Mouse (Mus musculus): Measurements from ENCODE around the gene Tmprss13. TPM values are rescaled to one million over a fixed set of nuclear protein-coding genes. Genes with fewer than 3 reads are reported as not detected.

Gene Tmprss13
- polyA plus RNA-seq, 1 experiment, result 1.2 TPM

DNA sequence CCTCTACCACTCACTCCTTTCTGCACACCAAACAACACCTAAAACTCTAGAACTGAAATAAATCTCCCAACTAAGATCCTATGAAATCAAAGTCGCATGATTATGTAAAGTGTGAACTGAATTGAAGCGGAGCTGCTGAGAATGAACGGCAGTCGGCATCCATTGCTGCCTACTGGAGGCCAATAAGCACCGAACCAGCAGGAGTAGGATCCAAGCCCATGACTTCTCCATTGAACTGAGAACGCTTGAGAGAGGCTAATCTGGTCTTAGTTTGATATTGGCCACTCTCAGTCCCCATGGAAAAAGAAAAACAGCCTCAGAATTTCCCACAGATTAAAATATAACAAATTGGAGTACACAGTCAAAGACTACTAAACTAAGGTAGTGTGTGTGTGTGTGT, 65.0 kb downstream of the Tmprss13 start:
- TF ChIP-seq CTCF (IDR thresholded peaks at IDR 0.05; ENCODE audit: borderline replicate concordance, control insufficient read depth, extremely low read depth, insufficient read depth, low read length, poor library complexity) (no peak), POLR2A (IDR thresholded peaks at IDR 0.05; ENCODE audit: control insufficient read depth, extremely low read depth, insufficient read depth, low read length, poor library complexity) (no peak)
- no peak for DNase-seq
- Histone ChIP-seq H3K36me3 (ENCODE audit: control insufficient read depth, insufficient read depth, low read length) (no peaks in the 10 kb centered on the region), H3K27me3 (ENCODE audit: control insufficient read depth, insufficient read depth, low read length) (no peaks in the 10 kb centered on the region), H3K4me1 (replicated peaks; ENCODE audit: control insufficient read depth, insufficient read depth, low read length) (no peaks in the 10 kb centered on the region), H3K27ac (ENCODE audit: control insufficient read depth, insufficient read depth, low read length) (no peak overlapping the region), H3K4me3 (ENCODE audit: control insufficient read depth, insufficient read depth, low read length) (no peak overlapping the region)
- 94% methylated on average over 6 of the region's 6 CpGs for WGBS

DNA sequence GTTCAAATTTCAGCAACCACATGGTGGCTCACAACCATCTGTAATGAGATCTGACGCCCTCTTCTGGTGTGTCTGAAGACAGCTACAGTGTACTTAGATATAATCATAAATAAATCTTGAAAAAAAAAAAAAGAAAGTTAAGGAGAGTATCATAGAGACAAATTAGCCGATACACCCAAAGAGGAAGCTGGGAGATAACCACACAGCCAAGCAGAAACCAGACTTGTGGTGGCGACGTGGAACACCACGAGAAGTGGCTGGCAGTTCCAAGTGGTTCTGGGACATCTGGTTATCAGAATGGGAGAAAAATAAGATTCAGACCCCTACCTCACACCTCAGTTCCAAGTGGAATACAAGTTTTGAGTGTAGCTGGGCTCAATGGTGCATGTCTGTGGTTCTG, 67.8 kb downstream of the Tmprss13 start:
- Histone ChIP-seq H3K36me3 (ENCODE audit: control insufficient read depth, insufficient read depth, low read length) (no peaks in the 10 kb centered on the region), H3K27ac (ENCODE audit: control insufficient read depth, insufficient read depth, low read length) (no peak overlapping the region), H3K4me1 (replicated peaks; ENCODE audit: control insufficient read depth, insufficient read depth, low read length) (no peaks in the 10 kb centered on the region), H3K4me3 (ENCODE audit: control insufficient read depth, insufficient read depth, low read length) (no peak overlapping the region), H3K27me3 (ENCODE audit: control insufficient read depth, insufficient read depth, low read length) (no peaks in the 10 kb centered on the region)
- TF ChIP-seq CTCF (IDR thresholded peaks at IDR 0.05; ENCODE audit: borderline replicate concordance, control insufficient read depth, extremely low read depth, insufficient read depth, low read length, poor library complexity) (no peak), POLR2A (IDR thresholded peaks at IDR 0.05; ENCODE audit: control insufficient read depth, extremely low read depth, insufficient read depth, low read length, poor library complexity) (no peak)
- 20% methylated on average over 5 of the region's 5 CpGs for WGBS
- no peak for DNase-seq

DNA sequence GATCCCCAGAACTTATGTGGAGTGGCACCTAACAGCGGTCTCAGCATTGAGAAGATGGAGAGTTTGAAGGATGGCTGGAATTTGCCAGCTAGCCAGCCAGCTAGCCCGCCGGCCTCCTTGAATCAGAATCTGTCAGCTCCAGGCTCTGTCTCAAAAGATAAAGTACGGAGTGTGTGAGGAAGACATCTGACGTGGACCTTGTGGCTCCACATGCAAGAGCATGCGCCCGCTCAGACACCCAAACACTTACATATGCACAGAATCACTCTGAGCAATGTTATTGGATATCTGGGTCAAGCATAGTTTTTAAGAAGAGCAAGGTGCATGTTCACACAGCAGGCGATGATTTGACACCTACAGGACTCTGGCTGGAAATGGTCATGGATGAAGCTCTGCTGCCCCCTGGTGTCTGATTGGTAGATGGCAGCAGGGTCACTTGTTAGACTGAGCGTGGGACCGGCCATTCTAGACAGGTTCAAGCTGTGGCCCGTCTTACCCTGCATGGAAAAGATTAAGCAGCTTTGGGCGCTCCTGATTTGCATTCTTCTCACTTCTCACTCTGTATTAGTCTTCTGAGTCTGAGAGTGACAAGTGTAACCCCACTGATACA, 69.6 kb downstream of the Tmprss13 start:
- peak; percentile 88 for DNase-seq
- no peak overlapping the region for H3K4me3 ChIP-seq (ENCODE audit: control insufficient read depth, insufficient read depth, low read length)
- no peak overlapping the region for H3K27ac ChIP-seq (ENCODE audit: control insufficient read depth, insufficient read depth, low read length)
- H3K27me3 ChIP-seq (ENCODE audit: control insufficient read depth, insufficient read depth, low read length), result no peaks in the 10 kb centered on the region
- H3K36me3 ChIP-seq (ENCODE audit: control insufficient read depth, insufficient read depth, low read length), result no peaks in the 10 kb centered on the region
- peak; percentile 66; the same call in 1 of the 2 replicates for TF ChIP-seq CTCF (IDR thresholded peaks at IDR 0.05; ENCODE audit: borderline replicate concordance, control insufficient read depth, extremely low read depth, insufficient read depth, low read length, poor library complexity)
- TF ChIP-seq POLR2A (IDR thresholded peaks at IDR 0.05; ENCODE audit: control insufficient read depth, extremely low read depth, insufficient read depth, low read length, poor library complexity), result no peak
- 54% methylated on average over 12 of the region's 12 CpGs for WGBS
- H3K4me1 ChIP-seq (replicated peaks; ENCODE audit: control insufficient read depth, insufficient read depth, low read length), result no peaks in the 10 kb centered on the region

DNA sequence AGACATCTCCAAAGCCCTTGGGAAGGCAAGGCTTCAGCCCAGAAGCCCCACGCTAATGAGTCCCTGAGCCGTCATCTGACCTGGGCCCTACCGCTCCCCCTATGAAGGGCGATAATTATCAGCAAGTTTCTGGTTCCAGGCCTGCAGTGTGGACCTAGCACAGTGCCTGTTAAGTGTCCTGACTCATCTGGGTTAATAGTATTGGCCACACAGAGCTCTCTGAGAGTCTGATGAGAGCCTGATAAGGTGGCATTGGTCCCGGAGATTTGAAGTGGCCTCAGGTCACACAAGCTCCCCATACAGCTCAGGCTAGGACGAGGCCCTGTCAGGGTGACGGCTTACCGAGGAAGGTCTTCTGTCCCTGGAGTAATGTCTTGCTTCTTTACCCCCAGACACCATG, 70.7 kb downstream of the Tmprss13 start:
- TF ChIP-seq CTCF (IDR thresholded peaks at IDR 0.05; ENCODE audit: borderline replicate concordance, control insufficient read depth, extremely low read depth, insufficient read depth, low read length, poor library complexity) (no peak), POLR2A (IDR thresholded peaks at IDR 0.05; ENCODE audit: control insufficient read depth, extremely low read depth, insufficient read depth, low read length, poor library complexity) (no peak)
- no peak overlapping the region for H3K27ac ChIP-seq (ENCODE audit: control insufficient read depth, insufficient read depth, low read length)
- no peaks in the 10 kb centered on the region for H3K36me3 ChIP-seq (ENCODE audit: control insufficient read depth, insufficient read depth, low read length)
- no peaks in the 10 kb centered on the region for H3K4me1 ChIP-seq (replicated peaks; ENCODE audit: control insufficient read depth, insufficient read depth, low read length)
- no peaks in the 10 kb centered on the region for H3K27me3 ChIP-seq (ENCODE audit: control insufficient read depth, insufficient read depth, low read length)
- no peak for DNase-seq
- no peak overlapping the region for H3K4me3 ChIP-seq (ENCODE audit: control insufficient read depth, insufficient read depth, low read length)
- over 99% methylated on average over 8 of the region's 8 CpGs for WGBS

DNA sequence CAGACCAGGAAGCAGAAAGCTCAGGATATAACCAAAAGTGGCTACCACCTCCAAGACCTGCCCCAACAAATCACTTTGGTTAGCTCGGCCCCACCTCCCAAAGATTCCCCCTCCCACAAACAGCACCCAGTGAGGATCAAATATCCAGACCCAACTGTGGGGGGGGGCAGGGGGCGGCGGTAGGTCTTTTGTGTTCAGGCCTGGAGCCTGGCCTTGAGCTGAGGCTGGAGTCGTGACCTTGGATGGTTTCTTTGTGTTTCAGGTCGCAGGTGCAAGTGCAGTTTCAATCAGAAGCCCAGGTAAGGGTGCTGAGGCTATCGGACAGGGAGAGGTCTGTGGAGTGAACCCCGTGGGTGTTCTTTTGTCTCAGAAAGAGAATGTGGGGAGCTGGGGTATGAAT, 72.4 kb downstream of the Tmprss13 start:
- Histone ChIP-seq H3K4me3 (ENCODE audit: control insufficient read depth, insufficient read depth, low read length) (no peak overlapping the region), H3K27ac (ENCODE audit: control insufficient read depth, insufficient read depth, low read length) (no peak overlapping the region), H3K4me1 (replicated peaks; ENCODE audit: control insufficient read depth, insufficient read depth, low read length) (no peaks in the 10 kb centered on the region), H3K36me3 (ENCODE audit: control insufficient read depth, insufficient read depth, low read length) (no peaks in the 10 kb centered on the region), H3K27me3 (ENCODE audit: control insufficient read depth, insufficient read depth, low read length) (no peaks in the 10 kb centered on the region)
- TF ChIP-seq POLR2A (IDR thresholded peaks at IDR 0.05; ENCODE audit: control insufficient read depth, extremely low read depth, insufficient read depth, low read length, poor library complexity) (no peak), CTCF (IDR thresholded peaks at IDR 0.05; ENCODE audit: borderline replicate concordance, control insufficient read depth, extremely low read depth, insufficient read depth, low read length, poor library complexity) (no peak)
- 92% methylated on average over 7 of the region's 7 CpGs for WGBS
- DNase-seq, result no peak

DNA sequence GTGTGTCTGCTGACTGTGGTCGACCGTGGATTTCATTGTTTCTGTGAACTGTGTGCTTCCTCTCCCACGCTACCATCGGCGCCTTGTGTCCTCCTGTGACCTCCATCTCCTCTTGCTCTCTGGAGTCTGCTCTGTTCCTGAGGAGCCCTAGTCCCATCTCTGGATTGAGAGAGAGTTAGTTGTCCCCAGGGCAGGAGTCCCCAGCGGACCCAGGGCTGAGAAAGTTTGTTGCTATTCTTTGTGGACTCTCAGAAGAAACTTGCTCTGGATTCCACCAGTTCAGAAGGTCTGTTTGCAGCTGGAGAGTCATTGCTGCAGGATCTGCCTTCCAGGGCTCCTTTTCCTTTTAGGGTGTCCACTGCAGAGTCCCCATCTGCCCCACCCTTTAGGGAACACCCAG, 76.3 kb downstream of the Tmprss13 start:
- Histone ChIP-seq H3K27me3 (ENCODE audit: control insufficient read depth, insufficient read depth, low read length) (no peaks in the 10 kb centered on the region), H3K4me3 (ENCODE audit: control insufficient read depth, insufficient read depth, low read length) (no peak overlapping the region), H3K36me3 (ENCODE audit: control insufficient read depth, insufficient read depth, low read length) (no peaks in the 10 kb centered on the region), H3K4me1 (replicated peaks; ENCODE audit: control insufficient read depth, insufficient read depth, low read length) (no peaks in the 10 kb centered on the region), H3K27ac (ENCODE audit: control insufficient read depth, insufficient read depth, low read length) (no peak overlapping the region)
- 89% methylated on average over 6 of the region's 6 CpGs for WGBS
- DNase-seq, result no peak
- TF ChIP-seq CTCF (IDR thresholded peaks at IDR 0.05; ENCODE audit: borderline replicate concordance, control insufficient read depth, extremely low read depth, insufficient read depth, low read length, poor library complexity) (no peak), POLR2A (IDR thresholded peaks at IDR 0.05; ENCODE audit: control insufficient read depth, extremely low read depth, insufficient read depth, low read length, poor library complexity) (no peak)

DNA sequence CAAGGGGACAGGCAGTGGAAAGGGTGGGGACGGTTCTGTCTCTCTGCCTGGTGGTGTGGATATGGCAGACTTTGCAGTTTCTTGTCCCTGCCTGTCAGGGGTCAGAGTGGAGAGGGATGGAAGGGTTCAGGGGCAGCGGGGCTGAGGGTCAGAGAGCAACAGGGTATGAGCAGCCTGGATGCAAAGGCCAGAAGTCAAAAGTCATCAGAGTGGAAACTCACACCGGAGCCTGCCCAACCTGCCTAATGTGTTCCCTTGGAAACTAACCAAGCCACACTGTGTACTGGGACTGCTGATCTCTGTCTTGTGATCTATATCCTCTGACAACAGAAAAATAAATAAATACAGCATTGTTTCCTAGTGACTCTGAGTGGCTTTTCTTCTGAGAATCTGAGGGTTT, 76.9 kb downstream of the Tmprss13 start:
- H3K36me3 ChIP-seq (ENCODE audit: control insufficient read depth, insufficient read depth, low read length), result no peaks in the 10 kb centered on the region
- no peak for TF ChIP-seq POLR2A (IDR thresholded peaks at IDR 0.05; ENCODE audit: control insufficient read depth, extremely low read depth, insufficient read depth, low read length, poor library complexity)
- no peak for TF ChIP-seq CTCF (IDR thresholded peaks at IDR 0.05; ENCODE audit: borderline replicate concordance, control insufficient read depth, extremely low read depth, insufficient read depth, low read length, poor library complexity)
- H3K4me1 ChIP-seq (replicated peaks; ENCODE audit: control insufficient read depth, insufficient read depth, low read length), result no peaks in the 10 kb centered on the region
- no peak for DNase-seq
- WGBS, result 82% methylated on average over 3 of the region's 3 CpGs
- H3K27me3 ChIP-seq (ENCODE audit: control insufficient read depth, insufficient read depth, low read length), result no peaks in the 10 kb centered on the region
- no peak overlapping the region for H3K27ac ChIP-seq (ENCODE audit: control insufficient read depth, insufficient read depth, low read length)
- no peak overlapping the region for H3K4me3 ChIP-seq (ENCODE audit: control insufficient read depth, insufficient read depth, low read length)

Other genes with a start within 250 kb of the Tmprss13 start
- gene Jaml, start 239.9 kb upstream of the Tmprss13 start, polyA plus RNA-seq (2012; rRNA removed), result 2.5 and 3.5 TPM in 2 replicates
- gene Scn2b, start 201.3 kb upstream of the Tmprss13 start, polyA plus RNA-seq (2012; rRNA removed), result 5.2 and 9.8 TPM in 2 replicates
- 20.5 and 26.2 TPM in 2 replicates for gene Scn4b, start 180.7 kb upstream of the Tmprss13 start, polyA plus RNA-seq (2012; rRNA removed)
- gene BC049352, start 137.1 kb upstream of the Tmprss13 start, polyA plus RNA-seq (2012; rRNA removed), result 1.7 and 4.5 TPM in 2 replicates
- gene Tmprss4, start 115.0 kb upstream of the Tmprss13 start, polyA plus RNA-seq (2012; rRNA removed), result 7.4 and 16.1 TPM in 2 replicates
- gene Il10ra, start 50.0 kb upstream of the Tmprss13 start, polyA plus RNA-seq (2012; rRNA removed), result 23.9 and 36.8 TPM in 2 replicates
- gene Fxyd6, start 51.1 kb downstream of the Tmprss13 start, polyA plus RNA-seq (2012; rRNA removed), result 5.4 and 8.9 TPM in 2 replicates
- gene Fxyd2, start 80.6 kb downstream of the Tmprss13 start, polyA plus RNA-seq (2012; rRNA removed), result 220 and 236 TPM in 2 replicates
- 11.3 and 12.4 TPM in 2 replicates for gene Dscaml1, start 107.5 kb downstream of the Tmprss13 start, polyA plus RNA-seq (2012; rRNA removed)

Data from thymus, adult 2 months (tissue).